Mouse (Mus musculus): ENCODE measurements around the gene Timp4. TPM values are rescaled to one million over a fixed set of nuclear protein-coding genes. Genes with fewer than 3 reads are reported as not detected.

Timp4 gene
- polyA plus RNA-seq, 1 experiment: 4.2 TPM

- no peak overlapping the region for H3K4me3 ChIP-seq (ENCODE audit: control insufficient read depth, insufficient read depth, low read length)
- no peak for DNase-seq
- no peaks in the 10 kb centered on the region for H3K36me3 ChIP-seq (ENCODE audit: control insufficient read depth, insufficient read depth, low read length)
- no peaks in the 10 kb centered on the region for H3K4me1 ChIP-seq (replicated peaks; ENCODE audit: control insufficient read depth, insufficient read depth, low read length)
- 90% methylated on average over 10 of the region's 10 CpGs for WGBS
- TF ChIP-seq CTCF (IDR thresholded peaks at IDR 0.05; ENCODE audit: borderline replicate concordance, control insufficient read depth, extremely low read depth, insufficient read depth, low read length, poor library complexity) (no peak), POLR2A (IDR thresholded peaks at IDR 0.05; ENCODE audit: control insufficient read depth, extremely low read depth, insufficient read depth, low read length, poor library complexity) (no peak)
- H3K27me3 ChIP-seq (ENCODE audit: control insufficient read depth, insufficient read depth, low read length): no peaks in the 10 kb centered on the region
- no peak overlapping the region for H3K27ac ChIP-seq (ENCODE audit: control insufficient read depth, insufficient read depth, low read length)
Measured at GRCm38 (mm10) chr6:115268551-115269385, 16.8 kb upstream of the Timp4 start.

DNA sequence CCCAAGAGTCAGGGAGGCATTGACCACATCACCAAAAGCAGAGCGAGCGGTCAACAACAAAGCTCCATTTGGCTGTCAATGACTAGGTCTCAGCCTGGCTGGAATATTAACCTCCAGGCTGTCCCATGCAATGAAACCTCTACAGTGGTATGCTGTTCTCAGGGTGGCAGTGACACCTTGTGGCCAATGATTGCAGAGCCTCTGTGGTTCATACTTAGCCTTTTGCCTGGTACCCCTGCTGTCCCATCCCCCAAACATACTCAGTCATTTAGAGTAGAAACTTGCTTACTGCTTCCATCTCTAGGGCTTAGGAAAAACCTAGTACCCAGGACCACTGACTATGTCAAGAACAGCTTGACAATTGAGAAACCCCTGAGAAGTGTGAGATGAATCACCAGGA lies 15.9 kb upstream of the Timp4 start:
- DNase-seq: peak; percentile 22
- Histone ChIP-seq H3K36me3 (ENCODE audit: control insufficient read depth, insufficient read depth, low read length) (no peaks in the 10 kb centered on the region), H3K27ac (ENCODE audit: control insufficient read depth, insufficient read depth, low read length) (no peak overlapping the region), H3K4me1 (replicated peaks; ENCODE audit: control insufficient read depth, insufficient read depth, low read length) (no peaks in the 10 kb centered on the region), H3K27me3 (ENCODE audit: control insufficient read depth, insufficient read depth, low read length) (no peaks in the 10 kb centered on the region), H3K4me3 (ENCODE audit: control insufficient read depth, insufficient read depth, low read length) (no peak overlapping the region)
- TF ChIP-seq CTCF (IDR thresholded peaks at IDR 0.05; ENCODE audit: borderline replicate concordance, control insufficient read depth, extremely low read depth, insufficient read depth, low read length, poor library complexity) (no peak), POLR2A (IDR thresholded peaks at IDR 0.05; ENCODE audit: control insufficient read depth, extremely low read depth, insufficient read depth, low read length, poor library complexity) (no peak)
- 76% methylated on average over 2 of the region's 2 CpGs for WGBS

DNA sequence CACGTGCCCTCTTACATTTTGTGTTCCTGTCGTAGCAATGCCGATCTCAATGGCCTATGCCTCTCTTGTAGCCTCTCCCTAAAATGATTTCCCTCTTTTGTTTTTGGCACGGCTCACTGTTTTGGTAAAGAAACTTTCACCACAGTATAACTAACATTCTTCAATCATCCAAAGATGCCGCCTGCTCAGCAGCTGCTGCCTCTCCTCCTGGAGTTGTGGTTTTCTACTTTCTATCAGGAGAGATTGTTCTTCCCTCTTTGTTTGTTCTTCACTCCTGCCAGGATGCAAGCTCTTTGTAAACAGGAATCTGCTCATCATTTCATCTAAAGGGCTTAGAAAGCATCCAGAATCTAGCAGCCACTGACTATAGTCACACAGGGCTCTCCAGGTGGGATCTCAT lies 14.8 kb upstream of the Timp4 start:
- Histone ChIP-seq H3K27ac (ENCODE audit: control insufficient read depth, insufficient read depth, low read length) (no peak overlapping the region), H3K4me1 (replicated peaks; ENCODE audit: control insufficient read depth, insufficient read depth, low read length) (no peaks in the 10 kb centered on the region), H3K27me3 (ENCODE audit: control insufficient read depth, insufficient read depth, low read length) (no peaks in the 10 kb centered on the region), H3K4me3 (ENCODE audit: control insufficient read depth, insufficient read depth, low read length) (no peak overlapping the region), H3K36me3 (ENCODE audit: control insufficient read depth, insufficient read depth, low read length) (no peaks in the 10 kb centered on the region)
- DNase-seq: no peak
- no peak for TF ChIP-seq CTCF (IDR thresholded peaks at IDR 0.05; ENCODE audit: borderline replicate concordance, control insufficient read depth, extremely low read depth, insufficient read depth, low read length, poor library complexity)
- TF ChIP-seq POLR2A (IDR thresholded peaks at IDR 0.05; ENCODE audit: control insufficient read depth, extremely low read depth, insufficient read depth, low read length, poor library complexity): no peak
- 84% methylated on average over 5 of the region's 5 CpGs for WGBS

GRCm38 (mm10) chr6:115260507-115260906 lies 8.5 kb upstream of the Timp4 start:
- no peak overlapping the region for H3K27ac ChIP-seq (ENCODE audit: control insufficient read depth, insufficient read depth, low read length)
- no peaks in the 10 kb centered on the region for H3K27me3 ChIP-seq (ENCODE audit: control insufficient read depth, insufficient read depth, low read length)
- no peaks in the 10 kb centered on the region for H3K36me3 ChIP-seq (ENCODE audit: control insufficient read depth, insufficient read depth, low read length)
- 90% methylated on average over 3 of the region's 3 CpGs for WGBS
- no peak for DNase-seq
- H3K4me3 ChIP-seq (ENCODE audit: control insufficient read depth, insufficient read depth, low read length): no peak overlapping the region
- H3K4me1 ChIP-seq (replicated peaks; ENCODE audit: control insufficient read depth, insufficient read depth, low read length): no peaks in the 10 kb centered on the region
- no peak for TF ChIP-seq CTCF (IDR thresholded peaks at IDR 0.05; ENCODE audit: borderline replicate concordance, control insufficient read depth, extremely low read depth, insufficient read depth, low read length, poor library complexity)

GRCm38 (mm10) chr6:115255171-115255570 lies 3.2 kb upstream of the Timp4 start:
- 93% methylated on average over 3 of the region's 3 CpGs for WGBS
- no peaks in the 10 kb centered on the region for H3K4me1 ChIP-seq (replicated peaks; ENCODE audit: control insufficient read depth, insufficient read depth, low read length)

DNA sequence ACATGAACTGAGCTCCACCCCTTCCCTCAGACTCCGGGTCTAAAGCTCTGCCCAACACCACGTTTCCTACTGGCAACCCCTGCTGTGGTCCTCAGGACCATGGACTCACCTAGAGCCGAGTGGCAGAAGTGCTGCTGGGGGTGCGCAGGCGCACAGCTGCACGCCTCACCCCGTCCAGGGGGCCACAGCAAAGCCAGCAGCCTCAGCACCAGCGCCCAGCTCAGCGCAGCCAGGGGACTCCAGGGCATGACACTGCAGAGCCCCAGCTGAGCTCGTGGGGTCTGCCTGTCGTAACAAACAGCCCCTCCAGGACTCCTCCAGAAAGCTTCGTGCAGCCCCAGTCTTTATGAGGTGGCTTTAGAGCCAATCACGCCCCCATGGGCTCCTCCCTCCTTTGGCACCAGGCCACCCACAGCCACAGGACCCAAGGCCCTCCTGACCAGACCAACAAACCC lies 447 bp downstream of the Timp4 start:
- TF ChIP-seq POLR2A (IDR thresholded peaks at IDR 0.05; ENCODE audit: control insufficient read depth, extremely low read depth, insufficient read depth, low read length, poor library complexity) (no peak), CTCF (IDR thresholded peaks at IDR 0.05; ENCODE audit: borderline replicate concordance, control insufficient read depth, extremely low read depth, insufficient read depth, low read length, poor library complexity) (no peak)
- Histone ChIP-seq H3K4me3 (ENCODE audit: control insufficient read depth, insufficient read depth, low read length) (no peak overlapping the region), H3K36me3 (ENCODE audit: control insufficient read depth, insufficient read depth, low read length) (no peaks in the 10 kb centered on the region), H3K4me1 (replicated peaks; ENCODE audit: control insufficient read depth, insufficient read depth, low read length) (no peaks in the 10 kb centered on the region), H3K27me3 (ENCODE audit: control insufficient read depth, insufficient read depth, low read length) (no peaks in the 10 kb centered on the region), H3K27ac (ENCODE audit: control insufficient read depth, insufficient read depth, low read length) (no peak overlapping the region)
- no peak for DNase-seq
- 27% methylated on average over 13 of the region's 13 CpGs for WGBS

More at GRCm38 (mm10) chr6:115255171-115255570, 3.2 kb upstream of the Timp4 start:
- Histone ChIP-seq H3K27me3 (ENCODE audit: control insufficient read depth, insufficient read depth, low read length) (no peaks in the 10 kb centered on the region), H3K27ac (ENCODE audit: control insufficient read depth, insufficient read depth, low read length) (no peak overlapping the region), H3K4me3 (ENCODE audit: control insufficient read depth, insufficient read depth, low read length) (no peak overlapping the region), H3K36me3 (ENCODE audit: control insufficient read depth, insufficient read depth, low read length) (no peaks in the 10 kb centered on the region)
- TF ChIP-seq POLR2A (IDR thresholded peaks at IDR 0.05; ENCODE audit: control insufficient read depth, extremely low read depth, insufficient read depth, low read length, poor library complexity): no peak
- TF ChIP-seq CTCF (IDR thresholded peaks at IDR 0.05; ENCODE audit: borderline replicate concordance, control insufficient read depth, extremely low read depth, insufficient read depth, low read length, poor library complexity): no peak
- no peak for DNase-seq
